Mouse (Mus musculus) CH12.LX (cell line): ENCODE results near the gene Gm10153.

Experiments used
- CTCF ChIP-seq, 2 experiments: IDR thresholded peaks in 1 of 2; conservative IDR thresholded peaks in 1 of 2; 2 replicates each; pipeline ENCODE4 v1.5.1; 2011 to 2012; ENCODE audit warnings: low read depth in 2 of 2, low read length in 2 of 2, improper control_type of control experiment in 1 of 2, inconsistent platforms in 1 of 2, mild to moderate bottlenecking in 1 of 2, moderate library complexity in 1 of 2
- EP300 ChIP-seq: IDR thresholded peaks from 2 replicates; pipeline ENCODE4 v1.6.1; 2011; ENCODE audit warnings: low read length, improper control_type of control experiment
- ETS1 ChIP-seq: conservative IDR thresholded peaks from 2 replicates; pipeline ENCODE4 v1.6.1; 2012; ENCODE audit warnings: low read depth, mild to moderate bottlenecking, inconsistent platforms, low read length, improper control_type of control experiment, moderate library complexity
- POLR2A ChIP-seq: IDR thresholded peaks from 2 replicates; pipeline ENCODE4 v1.6.1; 2011; ENCODE audit warnings: low read depth, mild to moderate bottlenecking, improper control_type of control experiment, low read length
- TCF12 ChIP-seq: IDR thresholded peaks from 2 replicates; pipeline ENCODE4 v1.6.1; 2014; ENCODE audit warnings: low read depth, mild to moderate bottlenecking, inconsistent platforms, low read length, improper control_type of control experiment
- USF2 ChIP-seq: conservative IDR thresholded peaks from 2 replicates; pipeline ENCODE4 v1.6.1; 2011; ENCODE audit warnings: low read depth, low read length, improper control_type of control experiment
- ZC3H11A ChIP-seq: IDR thresholded peaks from 2 replicates; pipeline ENCODE4 v1.6.1; 2012; ENCODE audit warnings: low read depth, mild to moderate bottlenecking, inconsistent platforms, low read length, improper control_type of control experiment
- ZKSCAN1 ChIP-seq: IDR thresholded peaks from 2 replicates; pipeline ENCODE4 v1.6.1; 2012; ENCODE audit warnings: low read depth, inconsistent platforms, low read length, improper control_type of control experiment, borderline replicate concordance
- ZNF384 ChIP-seq: IDR thresholded peaks from 2 replicates; pipeline ENCODE4 v1.6.1; 2012; ENCODE audit warnings: low read depth, low read length, improper control_type of control experiment, inconsistent platforms

GRCm38 (mm10) chr7:142178685-142179084 lies 11.5 kb downstream of the Gm10153 start:
- no peak for TF ChIP-seq CTCF (conservative IDR thresholded peaks at IDR 0.05 in 1 of 2, IDR thresholded peaks at IDR 0.05 in 1 of 2; ENCODE audit: low read depth in 2 of 2, low read length in 2 of 2)
- TF ChIP-seq EP300: no peak
- no peak for TF ChIP-seq ZKSCAN1
- no peak for TF ChIP-seq POLR2A
- TF ChIP-seq ZNF384: no peak
- TF ChIP-seq USF2: no peak
- no peak for TF ChIP-seq ETS1
- TF ChIP-seq TCF12: no peak
- TF ChIP-seq ZC3H11A: no peak
